Mouse (Mus musculus) stomach, embryonic 16.5 days (tissue): ENCODE results near the gene Pcgf2. TPM values are rescaled to one million over a fixed set of nuclear protein-coding genes. Genes with fewer than 3 reads are reported as not detected.

Experiments
- ATAC-seq: fragments of 200-750 bp; cut with Nextera tagmentation; 2 replicates; pipeline ENCODE4 v1.8.0; 2017; ENCODE audit warnings: moderate number of reproducible peaks, moderate TSS enrichment; ENCODE audit not compliant: insufficient read depth, low FRiP score
- H3K27ac ChIP-seq: fragments of 300-500 bp; sonication (generic); 2 replicates; pipeline ENCODE4 v1.5.1; 2014; ENCODE audit warnings: low read length
- H3K27me3 ChIP-seq: fragments of 300-500 bp; sonication (generic); 2 replicates; pipeline ENCODE4 v1.6.1; 2014; ENCODE audit warnings: low read length, control low read depth, mixed read lengths; ENCODE audit not compliant: control insufficient read depth, insufficient read depth
- H3K36me3 ChIP-seq: fragments of 300-500 bp; sonication (generic); 2 replicates; pipeline ENCODE4 v1.6.1; 2014; ENCODE audit warnings: low read length; ENCODE audit not compliant: control insufficient read depth, insufficient read depth
- H3K4me1 ChIP-seq: fragments of 300-500 bp; sonication (generic); 2 replicates; pipeline ENCODE4 v1.6.1; 2014; ENCODE audit warnings: low read length, control low read depth, mixed read lengths; ENCODE audit not compliant: control insufficient read depth, insufficient read depth
- H3K4me2 ChIP-seq: fragments of 300-500 bp; sonication (generic); 2 replicates; pipeline ENCODE4 v1.6.1; 2014; ENCODE audit warnings: low read depth, low read length, mixed read lengths
- H3K4me3 ChIP-seq: fragments of 300-500 bp; sonication (generic); replicated peaks from 2 replicates; pipeline ENCODE4 v1.5.1; 2014; ENCODE audit warnings: mild to moderate bottlenecking, low read length
- H3K9ac ChIP-seq: fragments of 300-500 bp; sonication (generic); 2 replicates; pipeline ENCODE4 v1.6.1; 2014; ENCODE audit warnings: low read length
- H3K9me3 ChIP-seq: fragments of 300-500 bp; sonication (generic); replicated peaks from 2 replicates; pipeline ENCODE4 v1.6.1; 2016; ENCODE audit warnings: low read length, control low read depth; ENCODE audit not compliant: control insufficient read depth
- WGBS: fragments of 180-500 bp; shearing (Covaris S2); extraction: QIAGEN DNeasy Blood & Tissue Kit; methylation state at CpG from one replicate; pipeline ENCODE4 v1.1.7; 2014; 5-methylcytosine and 5-hydroxymethylcytosine counted together
- polyA plus RNA-seq: library from polyadenylated mRNA; unstranded; fragments of >200 nt; fragmentation: Nextera tagmentation; extraction: Ambion mirVana; gene quantifications from 2 replicates; pipeline ENCODE4 v1.2.1, GENCODE M21; 2015

The Pcgf2 gene
- 8.9 and 9.4 TPM in 2 replicates for polyA plus RNA-seq

DNA sequence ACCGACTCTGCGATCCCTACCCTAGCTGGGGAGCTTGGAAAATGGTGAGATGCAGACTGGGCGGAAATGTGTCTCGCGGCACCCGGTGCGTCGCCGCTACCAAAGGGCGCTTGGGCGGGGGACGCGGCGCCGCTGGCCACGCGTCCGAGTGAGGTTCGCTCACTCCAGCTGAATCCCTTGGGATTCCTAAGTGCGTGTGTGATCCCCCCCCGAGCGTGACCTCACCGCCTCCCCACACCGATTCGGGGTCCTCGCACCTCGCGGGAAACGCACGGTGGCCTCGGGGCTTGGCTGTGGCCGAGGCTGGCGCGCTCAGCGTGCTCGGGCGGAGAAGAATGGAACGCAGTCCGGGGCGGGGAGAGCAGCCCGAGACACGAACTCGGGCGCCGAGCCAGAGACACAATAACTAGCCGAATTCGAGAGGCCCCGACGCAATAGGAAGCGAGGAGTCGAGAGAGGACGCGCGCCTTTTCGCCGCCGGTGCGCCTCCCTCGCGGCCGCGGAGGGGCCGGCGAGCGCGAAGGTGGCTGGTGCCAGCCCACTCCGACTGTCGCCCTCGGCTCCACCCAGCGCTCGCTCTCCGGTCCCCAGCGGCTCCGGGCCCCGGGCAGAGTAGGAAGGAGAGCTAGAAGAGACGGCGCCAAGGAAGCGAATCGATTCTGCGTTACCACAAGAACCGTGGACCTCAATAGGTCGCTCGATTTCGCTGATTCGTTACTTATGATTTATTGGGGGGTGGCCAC, at the start of gene Pcgf2:
Pcgf2 (minus strand) TSS at position 495 of the 743 bp plus-strand sequence.
- ATAC-seq = peak; percentile 19
- H3K9ac ChIP-seq = peak within 1 kb of the TSS; percentile 98
- no peaks in the 10 kb centered on the region for H3K9me3 ChIP-seq
- H3K27ac ChIP-seq = peak within 1 kb of the TSS; percentile 100
- H3K4me1 ChIP-seq = peaks cover 51% of the 10 kb centered on the region
- under 1% methylated on average over 85 of the region's 85 CpGs for WGBS
- no peaks in the 10 kb centered on the region for H3K36me3 ChIP-seq
- peak within 1 kb of the TSS; percentile 95 for H3K4me2 ChIP-seq
- H3K27me3 ChIP-seq = no peaks in the 10 kb centered on the region
- peak within 1 kb of the TSS; percentile 93 for H3K4me3 ChIP-seq

DNA sequence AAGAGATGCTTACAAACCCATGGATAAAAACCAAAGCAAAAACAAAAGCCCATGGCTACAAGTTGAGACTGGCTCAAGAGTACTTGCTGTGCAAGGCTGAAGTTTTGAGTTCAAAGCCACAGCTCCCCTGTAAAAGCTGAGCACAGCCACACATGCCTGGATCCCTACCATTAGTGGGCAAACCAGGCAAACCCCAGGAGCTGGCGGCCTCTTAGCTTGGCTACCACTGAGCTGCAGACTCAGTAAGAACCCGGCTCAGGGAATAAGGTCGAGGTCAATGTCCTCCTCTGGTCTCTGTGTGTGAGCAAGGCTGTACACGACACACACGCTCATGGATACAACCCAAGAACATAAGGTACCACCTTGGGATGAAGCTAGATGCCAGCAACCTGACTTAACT, 48.2 kb upstream of the Pcgf2 start:
- WGBS = 85% methylated on average over 5 of the region's 5 CpGs
- H3K36me3 ChIP-seq = peaks cover 32% of the 10 kb centered on the region
- H3K4me1 ChIP-seq = peaks cover 3% of the 10 kb centered on the region

DNA sequence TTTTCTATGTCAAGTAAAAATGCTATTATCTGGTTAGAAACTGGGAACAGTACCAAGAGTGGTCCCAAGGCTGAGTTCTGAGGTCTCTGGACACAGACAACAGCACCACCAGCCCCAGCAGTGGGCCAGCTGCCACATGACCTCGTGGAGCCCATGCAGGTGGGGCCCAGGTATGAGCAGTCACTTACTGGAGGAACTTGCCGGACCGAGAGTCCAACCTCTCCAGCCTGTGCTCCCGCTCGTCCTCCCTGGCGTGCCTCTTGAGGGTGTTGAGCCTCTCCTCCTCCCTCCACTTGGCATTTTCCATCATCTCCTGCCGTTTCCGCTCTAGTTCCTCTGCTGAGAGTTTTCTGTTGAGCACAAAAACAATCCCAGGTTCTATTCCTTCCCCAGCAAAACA, 47.5 kb upstream of the Pcgf2 start:
- Histone ChIP-seq H3K4me1 (peaks cover 10% of the 10 kb centered on the region), H3K27ac (no peak overlapping the region), H3K4me3 (no peak overlapping the region), H3K27me3 (no peaks in the 10 kb centered on the region), H3K9ac (no peak overlapping the region), H3K4me2 (no peak overlapping the region), H3K36me3 (peaks cover 29% of the 10 kb centered on the region), H3K9me3 (no peaks in the 10 kb centered on the region)
- 87% methylated on average over 8 of the region's 8 CpGs for WGBS
- ATAC-seq = no peak

More for the DNA sequence above, 48.2 kb upstream of the Pcgf2 start:
- Histone ChIP-seq H3K9ac (no peak overlapping the region), H3K4me3 (no peak overlapping the region), H3K4me2 (no peak overlapping the region), H3K9me3 (no peaks in the 10 kb centered on the region), H3K27ac (no peak overlapping the region), H3K27me3 (no peaks in the 10 kb centered on the region)
- ATAC-seq = no peak

DNA sequence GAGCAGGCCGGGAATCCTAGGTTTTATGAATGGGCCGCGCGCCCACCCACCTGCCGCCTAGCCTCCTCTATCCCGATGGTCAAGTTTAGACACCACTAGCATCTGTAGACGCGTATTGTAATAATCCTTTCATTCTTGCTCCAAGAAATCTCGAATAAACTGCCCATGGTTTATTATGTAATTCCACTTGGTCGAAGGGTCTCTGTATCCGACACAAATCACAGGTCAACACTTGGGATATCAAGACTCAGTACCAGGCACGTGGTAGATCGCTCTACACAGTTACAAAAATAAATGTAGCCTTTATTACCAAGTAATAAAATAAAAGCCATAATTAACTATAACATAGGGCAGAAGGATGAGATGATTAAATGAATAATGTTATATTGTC, 45.0 kb upstream of the Pcgf2 start:
- H3K4me3 ChIP-seq = peak overlapping the region; percentile 72
- ATAC-seq = no peak
- H3K36me3 ChIP-seq = peaks cover 18% of the 10 kb centered on the region; the same call in 1 of the 2 replicates
- no peaks in the 10 kb centered on the region for H3K27me3 ChIP-seq
- H3K27ac ChIP-seq = no peak overlapping the region
- 8% methylated on average over 13 of the region's 13 CpGs for WGBS
- H3K9ac ChIP-seq = no peak overlapping the region
- peak overlapping the region; percentile 49 for H3K4me2 ChIP-seq
- peaks cover 16% of the 10 kb centered on the region for H3K4me1 ChIP-seq
- no peaks in the 10 kb centered on the region for H3K9me3 ChIP-seq

GRCm38 (mm10) chr11:97744718-97745330, 44.5 kb upstream of the Pcgf2 start:
- Histone ChIP-seq H3K36me3 (peaks cover 16% of the 10 kb centered on the region; the same call in 1 of the 2 replicates), H3K27me3 (no peaks in the 10 kb centered on the region), H3K4me2 (peak overlapping the region; percentile 79), H3K27ac (peak overlapping the region; percentile 95), H3K4me1 (peaks cover 17% of the 10 kb centered on the region), H3K4me3 (peak overlapping the region; percentile 72), H3K9me3 (no peaks in the 10 kb centered on the region), H3K9ac (peak overlapping the region; percentile 96)
- WGBS = under 1% methylated on average over 39 of the region's 57 CpGs
- peak; percentile 96 for ATAC-seq

GRCm38 (mm10) chr11:97744063-97744717, 43.9 kb upstream of the Pcgf2 start, which contains the start of gene Pip4k2b:
Gene Pip4k2b, minus strand, starts transcription at chr11:97744704.
- Histone ChIP-seq H3K27me3 (no peaks in the 10 kb centered on the region), H3K4me3 (peak within 1 kb of the TSS; percentile 72), H3K36me3 (peaks cover 15% of the 10 kb centered on the region; the same call in 1 of the 2 replicates), H3K4me1 (peaks cover 17% of the 10 kb centered on the region), H3K9ac (peak within 1 kb of the TSS; percentile 96), H3K9me3 (no peaks in the 10 kb centered on the region), H3K27ac (peak within 1 kb of the TSS; percentile 95), H3K4me2 (peak within 1 kb of the TSS; percentile 79)
- WGBS = under 1% methylated on average over 54 of the region's 63 CpGs
- peak; percentile 13; the same call in 1 of the 2 replicates for ATAC-seq

DNA sequence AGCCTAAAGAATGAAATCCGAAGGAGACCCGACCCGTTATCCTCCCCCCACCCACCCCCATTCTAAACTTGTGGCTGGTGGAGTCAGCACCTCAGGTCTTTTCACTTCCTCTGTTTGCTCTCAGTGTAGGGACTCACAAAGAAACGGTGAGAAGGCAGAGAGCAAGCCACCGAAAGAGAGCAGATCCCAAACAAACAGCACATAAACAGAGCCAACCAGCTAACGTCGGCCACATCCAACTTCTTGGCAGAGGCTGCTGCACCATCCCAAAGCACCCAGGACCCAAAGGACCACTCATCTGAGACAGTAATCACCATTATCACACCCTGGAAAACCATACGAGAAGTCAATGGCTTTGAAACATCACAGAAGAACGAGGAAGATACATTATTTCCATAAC, 43.1 kb upstream of the Pcgf2 start:
- Histone ChIP-seq H3K27me3 (no peaks in the 10 kb centered on the region), H3K4me3 (peak overlapping the region; percentile 72), H3K9me3 (no peaks in the 10 kb centered on the region), H3K4me2 (peak overlapping the region; percentile 79), H3K27ac (peak overlapping the region; percentile 80; the same call in 1 of the 2 replicates), H3K4me1 (peaks cover 17% of the 10 kb centered on the region), H3K9ac (peak overlapping the region; percentile 86), H3K36me3 (peaks cover 11% of the 10 kb centered on the region; the same call in 1 of the 2 replicates)
- ATAC-seq = no peak
- WGBS = 12% methylated on average over 9 of the region's 9 CpGs

- no peak for ATAC-seq
- Histone ChIP-seq H3K9me3 (no peaks in the 10 kb centered on the region), H3K27ac (no peak overlapping the region), H3K27me3 (no peaks in the 10 kb centered on the region), H3K4me1 (peaks cover 21% of the 10 kb centered on the region), H3K9ac (0 out of 2 replicates have a peak overlapping the region, but pooled peaks have one; percentile 86), H3K4me3 (no peak overlapping the region), H3K36me3 (0 out of 2 replicates have a peak, but pooled peaks cover 7% of the 10 kb centered on the region), H3K4me2 (peak overlapping the region; percentile 79)
- WGBS = 85% methylated on average over 9 of the region's 9 CpGs
These were observed 42.3 kb upstream of the Pcgf2 start for GRCm38 (mm10) chr11:97742591-97742990.
